Mouse (Mus musculus) olfactory bulb, adult 2 months (tissue): ENCODE measurements around the gene Gpr142.

ENCODE experiments used
- CTCF ChIP-seq: fragments of 200-500 bp; IDR thresholded peaks from 2 replicates; pipeline ENCODE4 v1.5.1; 2012; ENCODE audit warnings: low read depth, mild to moderate bottlenecking, low read length, moderate library complexity; ENCODE audit not compliant: insufficient read depth
- POLR2A ChIP-seq: fragments of 200-500 bp; IDR thresholded peaks from 2 replicates; pipeline ENCODE4 v1.6.1; 2012; ENCODE audit warnings: mild to moderate bottlenecking, low read depth, low read length, moderate library complexity; ENCODE audit not compliant: insufficient read depth

GRCm38 (mm10) chr11:114852311-114853173, 53.8 kb downstream of the Gpr142 start:
- no peak for TF ChIP-seq POLR2A
- no peak for TF ChIP-seq CTCF
